Mouse (Mus musculus) heart, embryonic 16.5 days (tissue): ENCODE measurements around the gene Tmem104. TPM values are rescaled to one million over a fixed set of nuclear protein-coding genes. Genes with fewer than 3 reads are reported as not detected.
A peak's percentile ranks its signal among the peaks of the same experiment; 100 is the strongest.

ENCODE experiments used
- ATAC-seq: fragments of 200-750 bp; cut with Nextera tagmentation; replicated peaks from 2 replicates; pipeline ENCODE4 v1.8.0; 2017; ENCODE audit warnings: moderate number of reproducible peaks; ENCODE audit not compliant: insufficient read depth, low FRiP score; ENCODE audit errors: extremely low read depth
- H3K27ac ChIP-seq: fragments of 300-500 bp; sonication (generic); 2 replicates; pipeline ENCODE4 v1.5.1; 2014; ENCODE audit warnings: mild to moderate bottlenecking, low read length, control low read depth, moderate library complexity
- H3K27me3 ChIP-seq: fragments of 300-500 bp; sonication (generic); 2 replicates; pipeline ENCODE4 v1.6.1; 2014; ENCODE audit warnings: low read length, mixed read lengths; ENCODE audit not compliant: control insufficient read depth, insufficient read depth
- H3K36me3 ChIP-seq: fragments of 300-500 bp; sonication (generic); 2 replicates; pipeline ENCODE4 v1.6.1; 2014; ENCODE audit not compliant: control insufficient read depth, insufficient read depth
- H3K4me1 ChIP-seq: fragments of 300-500 bp; sonication (generic); 2 replicates; pipeline ENCODE4 v1.6.1; 2014; ENCODE audit warnings: low read length, mixed read lengths; ENCODE audit not compliant: control insufficient read depth, insufficient read depth
- H3K4me2 ChIP-seq: fragments of 300-500 bp; sonication (generic); 2 replicates; pipeline ENCODE4 v1.6.1; 2014; ENCODE audit warnings: low read depth, mild to moderate bottlenecking, control low read depth, low read length
- H3K4me3 ChIP-seq: fragments of 300-500 bp; sonication (generic); 2 replicates; pipeline ENCODE4 v1.5.1; 2014; ENCODE audit warnings: mild to moderate bottlenecking, control low read depth, low read length
- H3K9ac ChIP-seq: fragments of 300-500 bp; sonication (generic); 2 replicates; pipeline ENCODE4 v1.6.1; 2014; ENCODE audit warnings: low read length, control low read depth
- H3K9me3 ChIP-seq: fragments of 300-500 bp; sonication (generic); replicated peaks from 2 replicates; pipeline ENCODE4 v1.6.1; 2016; ENCODE audit warnings: low read length; ENCODE audit not compliant: control insufficient read depth
- WGBS: fragments of 180-500 bp; shearing (Covaris S2); extraction: QIAGEN DNeasy Blood & Tissue Kit; methylation state at CpG from one replicate; pipeline ENCODE4 v1.1.7; 2014; 5-methylcytosine and 5-hydroxymethylcytosine counted together
- polyA plus RNA-seq: library from polyadenylated mRNA; unstranded; fragments of >200 nt; fragmentation: Nextera tagmentation; extraction: Ambion mirVana; gene quantifications from 2 replicates; pipeline ENCODE4 v1.2.1, GENCODE M21; 2015

Tmem104 gene
- polyA plus RNA-seq, 1 experiment from 2014 or later = 6.6 TPM

DNA sequence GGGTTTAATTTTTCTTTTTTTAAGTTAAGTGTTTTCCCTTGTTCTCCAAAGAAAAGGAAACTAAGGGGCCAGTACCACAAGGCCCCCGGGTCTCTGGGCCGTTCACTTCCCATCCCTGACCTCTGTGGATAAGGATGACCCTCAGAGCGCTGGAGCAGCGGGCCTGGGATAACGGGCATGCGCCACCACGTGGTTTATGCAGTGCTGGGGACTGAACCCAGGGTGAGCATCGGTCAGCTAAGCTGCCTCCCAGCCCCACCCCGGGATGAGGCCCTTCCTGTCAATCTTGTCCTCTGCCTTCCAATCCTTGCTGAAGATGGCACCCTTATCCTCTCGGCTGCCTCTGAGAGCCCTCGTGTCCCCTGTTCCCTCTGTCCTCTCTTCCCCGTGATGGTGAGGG, 40.4 kb downstream of the Tmem104 start:
- Histone ChIP-seq H3K4me2 (no peak overlapping the region), H3K36me3 (no peaks in the 10 kb centered on the region), H3K9me3 (no peaks in the 10 kb centered on the region), H3K4me3 (no peak overlapping the region), H3K4me1 (peaks cover 55% of the 10 kb centered on the region), H3K27ac (no peak overlapping the region), H3K27me3 (no peaks in the 10 kb centered on the region), H3K9ac (no peak overlapping the region)
- WGBS = 47% methylated on average over 12 of the region's 12 CpGs
- no peak for ATAC-seq

- Histone ChIP-seq H3K9ac (no peak overlapping the region), H3K4me2 (no peak overlapping the region), H3K36me3 (no peaks in the 10 kb centered on the region), H3K4me3 (no peak overlapping the region), H3K27me3 (no peaks in the 10 kb centered on the region), H3K4me1 (peaks cover 47% of the 10 kb centered on the region), H3K27ac (no peak overlapping the region), H3K9me3 (no peaks in the 10 kb centered on the region)
- 54% methylated on average over 7 of the region's 7 CpGs for WGBS
- no peak for ATAC-seq
These were observed 41.1 kb downstream of the Tmem104 start for GRCm38 (mm10) chr11:115228430-115228829.

DNA sequence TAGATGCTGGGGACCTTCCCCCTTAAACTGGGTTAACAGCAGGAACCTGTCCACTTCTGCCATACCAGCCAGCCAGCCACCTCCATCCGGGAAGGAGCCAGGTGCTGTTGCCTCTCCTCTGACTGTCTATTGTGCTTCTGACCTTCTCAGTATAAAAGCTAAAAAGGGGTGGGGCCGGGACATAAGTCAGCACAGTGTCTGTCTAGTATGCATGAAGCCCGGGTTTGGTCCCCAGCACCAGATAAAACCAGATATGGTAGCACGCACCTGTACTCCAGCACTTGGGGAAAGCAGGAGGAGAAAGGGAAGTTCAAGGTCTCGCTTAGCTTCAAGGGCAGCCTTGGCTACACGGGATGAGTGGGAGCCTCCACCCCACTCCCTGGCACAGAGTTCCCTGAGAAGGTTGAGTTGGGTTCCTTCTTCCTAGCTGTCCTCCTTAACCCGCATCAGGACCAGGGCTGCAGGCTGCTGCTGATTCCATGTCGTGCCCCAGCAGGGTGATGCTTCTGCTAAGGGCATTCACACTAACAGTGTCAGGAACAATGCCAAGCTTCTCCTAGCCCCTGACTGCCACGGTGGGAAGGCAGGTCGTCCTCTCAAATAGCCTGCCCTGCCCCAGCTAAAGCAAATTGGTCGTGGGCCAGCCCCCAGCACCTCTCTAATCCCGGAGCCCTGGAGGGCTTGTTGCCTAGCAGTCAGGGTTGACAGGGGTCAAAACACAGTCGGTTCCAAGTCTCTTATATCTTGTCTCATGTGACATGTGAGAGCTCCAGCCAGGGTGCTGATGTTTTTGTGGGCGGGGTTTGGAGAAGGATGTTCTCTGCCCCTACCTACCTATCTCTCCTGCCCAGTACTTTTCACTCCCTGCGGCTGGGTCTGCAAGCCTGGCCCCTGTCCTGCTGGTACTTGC, 42.0 kb downstream of the Tmem104 start:
- no peak overlapping the region for H3K9ac ChIP-seq
- ATAC-seq = peak; percentile 45
- H3K4me1 ChIP-seq = peaks cover 41% of the 10 kb centered on the region
- no peak overlapping the region for H3K27ac ChIP-seq
- 0 out of 2 replicates have a peak, but pooled peaks cover 2% of the 10 kb centered on the region for H3K27me3 ChIP-seq
- H3K36me3 ChIP-seq = no peaks in the 10 kb centered on the region
- no peak overlapping the region for H3K4me2 ChIP-seq
- H3K4me3 ChIP-seq = no peak overlapping the region
- WGBS = 43% methylated on average over 15 of the region's 15 CpGs
- no peaks in the 10 kb centered on the region for H3K9me3 ChIP-seq

DNA sequence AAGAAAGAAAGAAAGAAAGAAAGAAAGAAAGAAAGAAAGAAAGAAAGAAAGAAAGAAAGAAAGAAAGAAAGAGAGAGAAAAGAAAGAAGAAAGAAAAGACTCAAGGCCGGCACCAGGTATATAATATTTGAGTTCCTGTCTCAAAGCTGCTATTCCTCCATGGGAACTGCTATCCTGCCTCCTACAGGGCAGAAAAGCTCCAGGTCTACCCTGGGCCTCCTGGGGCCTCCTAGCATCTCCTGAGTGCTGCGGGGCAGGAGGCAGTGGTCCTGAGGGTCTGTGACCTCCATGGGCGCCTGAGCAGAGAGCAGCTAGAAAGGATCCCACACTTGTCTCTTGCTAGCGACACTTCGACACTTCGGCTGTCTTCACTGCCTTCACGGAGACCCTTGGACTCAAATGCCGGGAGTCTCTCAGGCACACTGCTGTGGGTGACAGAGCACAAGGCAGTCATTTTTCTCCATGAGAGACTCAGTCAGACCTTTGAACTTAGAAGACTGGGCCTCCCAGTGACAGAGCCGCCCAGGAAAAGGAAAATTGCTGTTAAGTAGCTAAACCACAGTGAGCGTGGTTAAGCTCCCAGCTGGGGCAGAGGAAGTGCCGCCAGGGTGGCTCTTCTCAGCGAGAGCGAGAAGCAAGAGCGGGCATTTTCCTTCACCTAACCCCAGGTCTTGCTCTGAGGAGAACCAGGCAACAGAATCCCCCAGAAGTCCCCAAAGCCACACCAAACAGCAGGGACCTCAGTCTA, 44.1 kb downstream of the Tmem104 start:
- Histone ChIP-seq H3K4me1 (peaks cover 37% of the 10 kb centered on the region), H3K27ac (peak overlapping the region; percentile 74), H3K4me3 (no peak overlapping the region)

DNA sequence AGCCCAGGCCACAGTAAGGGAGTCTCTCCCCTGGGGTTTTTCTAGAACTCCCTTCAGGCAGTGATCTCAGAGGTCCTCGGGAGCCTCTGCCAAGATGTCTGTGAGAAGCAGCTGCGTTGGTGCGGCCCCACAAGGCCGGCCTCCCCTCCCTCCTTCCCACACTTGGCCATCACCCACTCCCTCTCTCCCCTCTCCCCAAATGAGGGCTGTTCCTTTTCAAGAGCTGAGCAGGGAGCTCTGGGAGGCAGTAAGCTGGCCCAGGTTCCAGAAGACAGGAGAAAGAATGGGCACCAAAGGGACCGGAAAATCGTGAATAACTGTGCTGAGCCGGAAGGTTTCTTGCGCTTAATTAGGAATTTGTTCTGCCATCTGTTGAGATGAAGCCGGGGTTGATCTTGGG, 44.6 kb downstream of the Tmem104 start:
- 71% methylated on average over 9 of the region's 9 CpGs for WGBS
- peaks cover 34% of the 10 kb centered on the region for H3K4me1 ChIP-seq
- ATAC-seq = no peak
- no peak overlapping the region for H3K4me3 ChIP-seq
- H3K9ac ChIP-seq = 0 out of 2 replicates have a peak overlapping the region, but pooled peaks have one; percentile 22
- H3K27me3 ChIP-seq = 0 out of 2 replicates have a peak, but pooled peaks cover 2% of the 10 kb centered on the region
- no peaks in the 10 kb centered on the region for H3K9me3 ChIP-seq
- peak overlapping the region; percentile 69 for H3K27ac ChIP-seq
- no peak overlapping the region for H3K4me2 ChIP-seq
- H3K36me3 ChIP-seq = no peaks in the 10 kb centered on the region

More for the DNA sequence above, 44.1 kb downstream of the Tmem104 start:
- Histone ChIP-seq H3K36me3 (no peaks in the 10 kb centered on the region), H3K9ac (0 out of 2 replicates have a peak overlapping the region, but pooled peaks have one; percentile 22), H3K9me3 (no peaks in the 10 kb centered on the region), H3K4me2 (no peak overlapping the region; the same call in 1 of the 2 replicates), H3K27me3 (0 out of 2 replicates have a peak, but pooled peaks cover 2% of the 10 kb centered on the region)
- ATAC-seq = no peak; the same call in 1 of the 2 replicates
- 62% methylated on average over 14 of the region's 14 CpGs for WGBS

- Histone ChIP-seq H3K36me3 (no peaks in the 10 kb centered on the region), H3K9ac (no peak overlapping the region), H3K4me3 (no peak overlapping the region), H3K4me1 (peaks cover 28% of the 10 kb centered on the region), H3K9me3 (no peaks in the 10 kb centered on the region), H3K27ac (no peak overlapping the region), H3K4me2 (no peak overlapping the region), H3K27me3 (0 out of 2 replicates have a peak, but pooled peaks cover 2% of the 10 kb centered on the region)
- 87% methylated on average over 5 of the region's 5 CpGs for WGBS
- ATAC-seq = no peak
These were observed 45.6 kb downstream of the Tmem104 start for GRCm38 (mm10) chr11:115232889-115233288.

GRCm38 (mm10) chr11:115233526-115234290, 46.4 kb downstream of the Tmem104 start:
- ATAC-seq = no peak
- Histone ChIP-seq H3K4me1 (peaks cover 23% of the 10 kb centered on the region), H3K27me3 (0 out of 2 replicates have a peak, but pooled peaks cover 2% of the 10 kb centered on the region), H3K9me3 (no peaks in the 10 kb centered on the region), H3K9ac (no peak overlapping the region), H3K4me3 (no peak overlapping the region), H3K27ac (no peak overlapping the region), H3K4me2 (no peak overlapping the region), H3K36me3 (no peaks in the 10 kb centered on the region)
- 74% methylated on average over 20 of the region's 20 CpGs for WGBS

DNA sequence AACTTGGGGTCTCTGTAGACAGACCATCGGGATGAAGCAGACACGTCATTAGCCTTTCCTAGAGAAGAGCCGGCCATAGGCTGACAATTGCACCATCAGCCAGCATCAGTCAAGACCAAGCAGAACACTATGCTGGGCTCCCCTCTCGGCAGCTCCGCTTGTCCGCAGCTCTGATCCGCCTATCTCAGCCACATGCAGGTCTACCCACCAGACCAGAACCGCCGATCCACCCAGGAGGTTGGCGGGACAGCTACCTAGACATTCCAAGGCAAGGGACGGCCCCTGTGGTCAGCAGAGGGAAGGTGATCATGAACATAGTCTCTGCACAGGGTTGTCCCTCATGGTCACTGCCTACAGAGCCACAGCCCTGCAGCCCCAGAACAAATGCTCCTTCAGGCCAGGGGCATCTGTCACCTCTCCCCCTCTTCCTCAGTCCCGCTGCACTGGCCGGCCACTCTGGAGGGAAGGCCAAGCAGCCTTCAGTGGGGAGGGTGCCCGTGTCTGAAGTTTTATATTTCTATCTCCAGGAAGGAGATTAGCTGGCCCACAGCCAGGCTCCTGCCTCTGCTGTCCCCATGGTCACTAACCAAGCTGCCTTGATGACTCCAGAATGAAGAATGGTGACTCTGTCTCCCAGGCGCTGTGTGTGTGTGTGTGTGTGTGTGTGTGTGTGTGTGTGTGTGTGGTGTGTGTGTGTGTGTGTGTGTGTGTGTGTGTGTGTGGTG, 47.2 kb downstream of the Tmem104 start:
- H3K9ac ChIP-seq = no peak overlapping the region
- no peak overlapping the region for H3K4me2 ChIP-seq
- no peak for ATAC-seq
- H3K27me3 ChIP-seq = 0 out of 2 replicates have a peak, but pooled peaks cover 2% of the 10 kb centered on the region
- H3K27ac ChIP-seq = no peak overlapping the region
- H3K9me3 ChIP-seq = no peaks in the 10 kb centered on the region
- no peak overlapping the region for H3K4me3 ChIP-seq
- H3K4me1 ChIP-seq = peaks cover 16% of the 10 kb centered on the region
- no peaks in the 10 kb centered on the region for H3K36me3 ChIP-seq
- 56% methylated on average over 15 of the region's 15 CpGs for WGBS
